Mouse (Mus musculus) neural tube, embryonic 14.5 days (tissue): ENCODE data around the gene Rbm4. TPM values are rescaled to one million over a fixed set of nuclear protein-coding genes. Genes with fewer than 3 reads are reported as not detected.
A peak's percentile ranks its signal among the peaks of the same experiment; 100 is the strongest.
"Not testable (repeated sequence)": the region's sequence is repeated elsewhere in the genome, so short reads cannot be mapped to it uniquely, and the experiment has no call there.

Experiments used
- ATAC-seq: fragments of 200-750 bp; cut with Nextera tagmentation; 2 replicates; pipeline ENCODE4 v1.8.0; 2017; ENCODE audit warnings: low read depth, mild to moderate bottlenecking, moderate TSS enrichment, moderate library complexity
- H3K27ac ChIP-seq: fragments of 300-500 bp; sonication (generic); 2 replicates; pipeline ENCODE4 v1.5.1; 2014; ENCODE audit warnings: low read depth, mild to moderate bottlenecking, control low read depth, low read length, moderate library complexity, mixed read lengths
- H3K27me3 ChIP-seq: fragments of 300-500 bp; sonication (generic); 2 replicates; pipeline ENCODE4 v1.6.1; 2014; ENCODE audit warnings: low read length; ENCODE audit not compliant: control insufficient read depth, insufficient read depth
- H3K36me3 ChIP-seq: fragments of 300-500 bp; sonication (generic); 2 replicates; pipeline ENCODE4 v1.6.1; 2014; ENCODE audit warnings: low read length, mixed read lengths; ENCODE audit not compliant: control insufficient read depth, insufficient read depth
- H3K4me1 ChIP-seq: fragments of 300-500 bp; sonication (generic); 2 replicates; pipeline ENCODE4 v1.6.1; 2014; ENCODE audit warnings: low read length; ENCODE audit not compliant: control insufficient read depth, insufficient read depth
- H3K4me2 ChIP-seq: fragments of 300-500 bp; sonication (generic); 2 replicates; pipeline ENCODE4 v1.6.1; 2014; ENCODE audit warnings: mild to moderate bottlenecking, low read depth, low read length, control low read depth
- H3K4me3 ChIP-seq: fragments of 300-500 bp; sonication (generic); 2 replicates; pipeline ENCODE4 v1.5.1; 2014; ENCODE audit warnings: low read depth, low read length, control low read depth, mixed read lengths
- H3K9ac ChIP-seq: fragments of 300-500 bp; sonication (generic); replicated peaks from 2 replicates; pipeline ENCODE4 v1.6.1; 2014; ENCODE audit warnings: low read depth, mild to moderate bottlenecking, control low read depth, low read length, mixed read lengths
- H3K9me3 ChIP-seq: fragments of 300-500 bp; sonication (generic); 2 replicates; pipeline ENCODE4 v1.6.1; 2016; ENCODE audit warnings: low read length; ENCODE audit not compliant: control insufficient read depth
- WGBS: fragments of 180-500 bp; shearing (Covaris S2); extraction: QIAGEN DNeasy Blood & Tissue Kit; methylation state at CpG from one replicate; pipeline ENCODE4 v1.1.7; 2014; 5-methylcytosine and 5-hydroxymethylcytosine counted together
- polyA plus RNA-seq: library from polyadenylated mRNA; unstranded; fragments of >200 nt; fragmentation: Nextera tagmentation; extraction: Ambion mirVana; gene quantifications from 2 replicates; pipeline ENCODE4 v1.2.1, GENCODE M21; 2014

Gene Rbm4
- polyA plus RNA-seq, 1 experiment from 2014 or later: 81.1 TPM

DNA sequence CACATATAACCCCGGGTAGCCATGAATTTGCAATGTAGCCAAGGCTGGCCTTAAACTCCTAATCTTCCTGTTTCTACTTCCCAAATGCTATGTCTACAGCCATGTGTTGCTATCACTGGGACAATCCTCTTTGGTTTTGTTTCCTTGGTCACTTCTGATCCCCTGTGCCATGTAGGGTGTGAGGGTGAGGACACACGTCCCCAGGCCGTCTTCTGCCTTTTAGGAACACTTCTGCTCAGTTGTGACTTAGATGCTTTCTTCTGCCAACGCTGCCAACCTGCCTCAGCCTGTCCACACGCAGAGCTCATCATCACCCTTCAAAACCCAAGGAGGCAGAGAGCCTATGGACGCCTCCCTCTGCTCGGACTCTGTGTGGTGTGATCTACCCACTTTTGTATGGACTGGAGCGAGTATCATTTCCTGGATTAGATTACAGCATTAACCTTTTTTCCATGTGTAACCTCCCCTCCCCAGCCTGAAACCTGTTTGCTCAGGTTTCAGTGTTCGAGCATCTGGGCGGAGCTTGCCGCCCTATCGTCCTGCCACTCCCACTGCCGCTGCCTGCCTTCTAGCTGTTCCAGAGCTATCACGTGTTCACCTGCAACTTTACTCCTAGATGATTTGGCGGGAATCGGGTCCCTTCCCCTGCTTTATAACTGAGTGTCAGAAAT lies 34.9 kb upstream of the Rbm4 start:
- Histone ChIP-seq H3K36me3 (no peaks in the 10 kb centered on the region), H3K27me3 (no peaks in the 10 kb centered on the region), H3K4me2 (no peak overlapping the region), H3K9me3 (no peaks in the 10 kb centered on the region), H3K27ac (no peak overlapping the region), H3K4me1 (no peaks in the 10 kb centered on the region), H3K4me3 (no peak overlapping the region), H3K9ac (no peak overlapping the region)
- 65% methylated on average over 16 of the region's 16 CpGs for WGBS
- no peak for ATAC-seq

GRCm38 (mm10) chr19:4820678-4821303 lies 27.1 kb upstream of the Rbm4 start:
- ATAC-seq: no peak
- Histone ChIP-seq H3K36me3 (no peaks in the 10 kb centered on the region), H3K27ac (no peak overlapping the region), H3K4me3 (no peak overlapping the region), H3K27me3 (no peaks in the 10 kb centered on the region), H3K9ac (no peak overlapping the region), H3K4me2 (no peak overlapping the region), H3K4me1 (no peaks in the 10 kb centered on the region), H3K9me3 (no peaks in the 10 kb centered on the region)
- 72% methylated on average over 5 of the region's 5 CpGs for WGBS

DNA sequence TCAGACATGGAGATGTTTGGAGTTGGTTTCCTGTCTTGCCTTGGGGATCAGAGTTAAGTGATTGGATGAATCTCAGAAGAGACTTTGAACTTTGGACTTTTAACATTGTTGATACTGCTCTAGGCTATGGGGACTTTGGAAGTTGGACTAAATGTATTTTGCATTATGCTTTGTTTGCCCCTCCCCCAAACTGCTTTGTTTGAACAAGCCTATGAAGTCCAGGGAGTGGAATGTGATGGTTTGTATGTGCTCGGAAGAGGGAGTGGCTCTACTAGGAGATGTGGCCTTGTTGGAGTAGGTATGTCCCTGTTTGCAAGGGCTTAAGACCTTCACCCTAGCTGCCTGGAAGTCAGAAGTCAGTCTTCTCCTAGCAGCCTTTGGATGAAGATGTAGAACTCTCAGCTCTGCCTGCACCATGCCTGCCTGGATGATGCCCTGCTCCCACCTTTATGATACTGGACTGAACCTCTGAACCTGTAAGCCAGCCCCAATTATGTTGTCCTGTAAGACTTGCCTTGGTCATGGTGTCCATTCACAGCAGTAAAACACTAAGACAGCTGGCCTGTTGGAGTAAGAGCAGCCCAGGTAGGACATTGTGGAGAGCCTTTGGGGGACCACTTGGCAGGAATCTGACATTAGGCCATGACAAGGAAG lies 23.6 kb upstream of the Rbm4 start:
- no peaks in the 10 kb centered on the region for H3K36me3 ChIP-seq
- H3K4me3 ChIP-seq: no peak overlapping the region
- no peaks in the 10 kb centered on the region for H3K27me3 ChIP-seq
- no peaks in the 10 kb centered on the region for H3K9me3 ChIP-seq
- H3K27ac ChIP-seq: no peak overlapping the region
- 65% methylated on average over 1 of the region's 1 CpGs for WGBS
- no peak overlapping the region for H3K4me2 ChIP-seq
- no peak overlapping the region for H3K9ac ChIP-seq
- no peak for ATAC-seq
- no peaks in the 10 kb centered on the region for H3K4me1 ChIP-seq

DNA sequence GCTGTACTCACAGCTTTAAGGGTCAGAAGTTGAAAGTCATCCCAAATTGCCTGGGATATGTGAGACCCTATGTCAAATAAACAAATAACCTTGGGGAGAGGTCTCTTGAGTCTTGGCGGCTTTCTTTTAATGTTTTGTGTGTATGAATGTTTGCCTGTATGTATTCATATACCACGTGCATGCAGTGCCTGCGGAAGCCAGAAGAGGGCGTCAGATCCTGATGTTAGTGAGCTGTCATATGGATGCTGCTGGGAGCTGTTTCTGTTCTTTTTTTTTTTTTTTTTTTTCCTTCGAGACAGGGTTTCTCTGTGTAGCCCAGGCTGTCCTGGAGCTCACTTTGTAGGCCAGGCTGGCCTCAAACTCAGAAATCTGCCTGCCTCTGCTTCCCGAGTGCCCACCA lies 19.3 kb upstream of the Rbm4 start:
- Histone ChIP-seq H3K4me1 (peaks cover 12% of the 10 kb centered on the region), H3K9me3 (no peaks in the 10 kb centered on the region), H3K4me3 (no peak overlapping the region), H3K27ac (no peak overlapping the region), H3K27me3 (no peaks in the 10 kb centered on the region), H3K9ac (no peak overlapping the region), H3K36me3 (no peaks in the 10 kb centered on the region), H3K4me2 (no peak overlapping the region)
- no peak for ATAC-seq
- 83% methylated on average over 6 of the region's 6 CpGs for WGBS

DNA sequence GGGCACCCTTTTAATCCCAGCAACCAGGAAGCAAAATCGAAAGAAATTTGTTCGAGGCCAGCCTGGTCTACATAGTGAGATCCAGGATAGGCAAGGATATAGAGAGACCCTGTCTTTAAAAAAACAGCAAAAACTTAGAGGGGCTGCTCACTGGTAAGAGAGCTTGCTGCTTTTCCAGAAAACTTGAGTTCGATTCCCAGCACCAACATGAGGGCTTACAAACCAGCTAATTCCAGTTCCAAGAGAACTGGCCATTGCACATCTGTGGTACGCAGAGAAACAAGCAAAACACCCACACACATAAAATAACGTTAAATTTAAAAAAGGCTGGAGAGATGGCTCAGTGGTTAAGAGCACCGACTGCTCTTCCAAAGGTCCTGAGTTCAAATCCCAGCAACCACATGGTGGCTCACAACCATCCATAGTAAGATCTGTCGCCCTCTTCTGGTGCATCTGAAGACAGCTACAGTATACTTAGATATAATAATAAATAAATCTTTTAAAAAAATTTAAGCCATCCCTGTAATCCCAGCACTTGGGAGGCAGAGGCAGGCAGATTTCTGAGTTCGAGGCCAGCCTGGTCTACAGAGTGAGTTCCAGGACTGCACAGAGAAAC lies 18.7 kb upstream of the Rbm4 start:
- 81% methylated on average over 8 of the region's 8 CpGs for WGBS
- not testable (repeated sequence) for H3K27ac ChIP-seq, H3K36me3 ChIP-seq, H3K9me3 ChIP-seq, ATAC-seq, H3K27me3 ChIP-seq
- peak overlapping the region; percentile 69 for H3K9ac ChIP-seq
- peaks cover 12% of the 10 kb centered on the region for H3K4me1 ChIP-seq
- H3K4me2 ChIP-seq: peak overlapping the region; percentile 95
- peak overlapping the region; percentile 68 for H3K4me3 ChIP-seq

DNA sequence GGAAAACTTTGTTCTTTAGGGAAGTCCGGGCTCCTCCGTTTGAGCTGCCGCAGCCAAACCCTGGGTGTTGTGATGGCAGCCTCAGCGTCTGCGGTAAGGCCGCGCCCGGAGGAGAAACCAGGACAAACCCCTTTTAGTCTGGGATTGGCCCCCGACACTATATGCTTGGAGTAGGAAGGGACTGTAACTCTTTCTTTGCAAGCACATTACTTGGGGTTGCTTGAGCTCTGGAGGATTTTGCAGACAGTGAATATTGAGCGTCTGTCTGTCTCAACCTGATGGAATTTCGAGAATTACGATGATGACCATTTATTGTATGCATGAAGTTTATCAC lies 18.2 kb upstream of the Rbm4 start:
- H3K4me3 ChIP-seq: peak overlapping the region; percentile 68
- ATAC-seq: peak; percentile 32
- peaks cover 12% of the 10 kb centered on the region for H3K4me1 ChIP-seq
- peak overlapping the region; percentile 95 for H3K4me2 ChIP-seq
- no peaks in the 10 kb centered on the region for H3K27me3 ChIP-seq
- WGBS: 4% methylated on average over 12 of the region's 12 CpGs
- peak overlapping the region; percentile 69 for H3K9ac ChIP-seq
- peak overlapping the region; percentile 95 for H3K27ac ChIP-seq
- H3K36me3 ChIP-seq: no peaks in the 10 kb centered on the region
- no peaks in the 10 kb centered on the region for H3K9me3 ChIP-seq

DNA sequence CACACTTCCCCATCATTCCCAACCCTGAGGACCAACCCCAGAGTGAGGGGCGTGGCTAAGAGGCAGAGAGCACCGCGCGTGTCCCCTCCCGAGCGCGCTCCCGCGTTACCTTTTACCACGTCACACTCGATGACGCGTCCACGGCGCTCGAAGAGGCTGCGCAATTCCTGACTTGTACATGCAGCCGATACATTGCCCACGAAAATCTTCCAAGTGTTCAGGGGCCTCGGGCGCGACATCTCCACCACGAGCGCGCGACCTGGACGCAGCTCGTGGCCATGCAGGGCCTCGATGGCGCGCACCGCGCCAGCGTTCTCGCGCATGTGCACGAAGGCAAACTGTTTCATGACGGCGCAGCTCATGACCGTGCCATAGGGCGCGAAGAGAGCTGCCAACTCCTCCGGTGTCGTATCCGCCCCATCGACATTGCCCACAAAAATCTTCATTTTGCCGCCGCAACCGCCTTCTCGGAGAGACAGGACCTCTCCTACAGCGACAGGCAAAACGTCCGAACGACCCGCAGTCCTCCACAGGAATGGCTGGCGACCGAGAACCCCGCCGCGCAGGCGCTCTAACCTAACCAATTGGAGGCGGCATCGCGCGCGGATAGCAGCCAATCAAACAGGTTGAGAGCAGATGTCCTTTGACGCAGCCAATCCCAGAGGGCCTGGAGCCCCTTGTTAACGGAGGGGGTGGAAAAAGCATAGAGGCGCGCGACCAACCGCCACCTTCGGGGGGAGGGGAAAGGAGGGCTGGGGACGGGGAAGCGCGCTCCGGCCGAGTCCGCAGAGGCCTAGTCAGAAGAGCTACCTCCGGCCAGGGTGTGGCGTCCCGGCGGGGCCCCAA lies 17.6 kb upstream of the Rbm4 start, which contains the start of the genes Gm21992 and Rbm14:
TSS of gene Gm21992 (minus strand) at position 550 of the 846 bp plus-strand sequence.
TSS of gene Rbm14 (minus strand) at position 572 of the 846 bp plus-strand sequence.
- Histone ChIP-seq H3K4me2 (peak within 1 kb of the TSS; percentile 95), H3K4me1 (peaks cover 12% of the 10 kb centered on the region), H3K9ac (peak within 1 kb of the TSS; percentile 69), H3K27me3 (no peaks in the 10 kb centered on the region), H3K9me3 (no peaks in the 10 kb centered on the region), H3K4me3 (peak within 1 kb of the TSS; percentile 68), H3K36me3 (no peaks in the 10 kb centered on the region), H3K27ac (peak within 1 kb of the TSS; percentile 95)
- under 1% methylated on average over 83 of the region's 83 CpGs for WGBS
- peak; percentile 96 for ATAC-seq

GRCm38 (mm10) chr19:4810746-4811062 lies 17.0 kb upstream of the Rbm4 start:
- ATAC-seq: no peak
- peak overlapping the region; percentile 69 for H3K9ac ChIP-seq
- H3K9me3 ChIP-seq: no peaks in the 10 kb centered on the region
- H3K4me2 ChIP-seq: peak overlapping the region; percentile 95
- no peaks in the 10 kb centered on the region for H3K36me3 ChIP-seq
- peaks cover 12% of the 10 kb centered on the region for H3K4me1 ChIP-seq
- 2% methylated on average over 16 of the region's 17 CpGs for WGBS
- peak overlapping the region; percentile 95 for H3K27ac ChIP-seq
- peak overlapping the region; percentile 68 for H3K4me3 ChIP-seq
- no peaks in the 10 kb centered on the region for H3K27me3 ChIP-seq
